10 mouse cellular contexts compared by ENCODE assay signal in the genomic region with DNA sequence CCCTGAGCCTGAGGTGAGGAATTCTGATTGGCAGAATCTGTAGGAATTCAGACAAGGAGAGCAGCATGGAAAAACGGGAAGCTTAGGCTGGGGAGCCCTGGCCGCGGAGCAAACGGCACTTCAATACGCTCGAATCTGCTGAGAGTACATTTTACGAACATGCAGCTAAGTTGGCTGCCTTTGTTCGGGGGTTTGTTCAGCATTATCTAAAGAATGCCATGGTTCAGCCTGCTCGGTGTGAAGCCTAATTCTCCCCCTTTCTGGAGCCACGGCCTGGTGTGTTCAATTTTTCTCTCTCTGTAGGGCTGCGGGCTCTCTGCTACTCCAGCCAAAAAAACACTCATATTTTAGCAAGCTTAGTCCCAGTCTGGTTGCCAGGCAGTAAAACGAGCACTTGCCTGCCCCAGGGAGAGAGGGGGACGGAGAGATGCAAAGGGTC.
DNase-seq lines count a peak whose midpoint lies in the region; ATAC-seq and TF ChIP-seq lines count a peak whose summit lies in the region.
"Had no signal": no experiment of that assay in that cellular context is flagged by ENCODE, and none has a peak within 500 bp of the region (broad histone marks: within the 10 kb centered on the region; RNA-seq: fewer than 3 reads in every experiment).

No protein-coding gene starts in this region.

- WGBS in kidney, embryonic 15.5 days = 14% methylated on average over 13 of the region's 13 CpGs
- WGBS in forebrain, embryonic 10.5 days = 3% methylated on average over 13 of the region's 13 CpGs
- WGBS in hindbrain, postnatal 0 days = 7% methylated on average over 13 of the region's 13 CpGs

- no peak for TF ChIP-seq CTCF in hindbrain, postnatal 0 days (IDR thresholded peaks at IDR 0.05; ENCODE audit: low read depth)

- H3K9me3 ChIP-seq in kidney, embryonic 15.5 days (replicated peaks) = no peaks in the 10 kb centered on the region
- H3K9me3 ChIP-seq in forebrain, embryonic 10.5 days = no peaks in the 10 kb centered on the region
- no peaks in the 10 kb centered on the region for H3K9me3 ChIP-seq in hindbrain, postnatal 0 days (ENCODE audit: low read length)
- H3K9me3 ChIP-seq: liver, embryonic 15.5 days had no signal

- H3K9ac ChIP-seq in kidney, embryonic 15.5 days = no peak overlapping the region
- no peak overlapping the region for H3K9ac ChIP-seq in hindbrain, postnatal 0 days (replicated peaks; ENCODE audit: low read length)
- H3K9ac ChIP-seq: liver, embryonic 15.5 days had no signal

- no peak for ATAC-seq in kidney, embryonic 15.5 days (replicated peaks; ENCODE audit: low FRiP score)
- ATAC-seq in hindbrain, postnatal 0 days = peak; percentile 77

- peaks cover 35% of the 10 kb centered on the region for H3K27me3 ChIP-seq in kidney, embryonic 15.5 days
- peaks cover 98% of the 10 kb centered on the region for H3K27me3 ChIP-seq in forebrain, embryonic 10.5 days (ENCODE audit: poor library complexity, severe bottlenecking)
- peaks cover 10% of the 10 kb centered on the region; the same call in 1 of the 2 replicates for H3K27me3 ChIP-seq in hindbrain, postnatal 0 days (ENCODE audit: insufficient read depth, low read length)
- H3K27me3 ChIP-seq: liver, embryonic 15.5 days had no signal

- no peaks in the 10 kb centered on the region for H3K36me3 ChIP-seq in kidney, embryonic 15.5 days
- no peaks in the 10 kb centered on the region for H3K36me3 ChIP-seq in forebrain, embryonic 10.5 days (replicated peaks)
- no peaks in the 10 kb centered on the region for H3K36me3 ChIP-seq in hindbrain, postnatal 0 days (ENCODE audit: insufficient read depth, low read length)
- H3K36me3 ChIP-seq: liver, embryonic 15.5 days had no signal

- H3K27ac ChIP-seq in kidney, embryonic 15.5 days = no peak overlapping the region
- peak overlapping the region; percentile 76 for H3K27ac ChIP-seq in forebrain, embryonic 10.5 days
- no peak overlapping the region for H3K27ac ChIP-seq in hindbrain, postnatal 0 days
- H3K27ac ChIP-seq: liver, embryonic 15.5 days had no signal

- H3K4me1 ChIP-seq in kidney, embryonic 15.5 days = peaks cover 24% of the 10 kb centered on the region
- H3K4me1 ChIP-seq in forebrain, embryonic 10.5 days = peaks cover 52% of the 10 kb centered on the region
- H3K4me1 ChIP-seq in hindbrain, postnatal 0 days (ENCODE audit: insufficient read depth, low read length) = peaks cover 8% of the 10 kb centered on the region; the same call in 1 of the 2 replicates
- H3K4me1 ChIP-seq: liver, embryonic 15.5 days had no signal

- H3K4me3 ChIP-seq in kidney, embryonic 15.5 days (replicated peaks) = no peak overlapping the region
- peak overlapping the region; percentile 18; the same call in 1 of the 2 replicates for H3K4me3 ChIP-seq in forebrain, embryonic 10.5 days
- no peak overlapping the region for H3K4me3 ChIP-seq in hindbrain, postnatal 0 days (ENCODE audit: low read length)
- H3K4me3 ChIP-seq: liver, embryonic 15.5 days had no signal

- DNase-seq in kidney, postnatal 4 days = no peak
- DNase-seq in forebrain, embryonic 10.5 days (ENCODE audit: extremely low spot score, low spot score) = peak; percentile 56
- DNase-seq in hindbrain, postnatal 0 days (ENCODE audit: low spot score) = peak; percentile 57
- DNase-seq in neural tube, embryonic 10.5 days (ENCODE audit: extremely low spot score, low spot score) = peak; percentile 37
- DNase-seq in c-Kit-positive CD71-positive TER-119-positive erythroid progenitor cells, embryonic 14.5 days (ENCODE audit: low spot score) = no peak
- no peak for DNase-seq in gastrocnemius, postnatal 4 days (ENCODE audit: low spot score in 2 of 2)
- DNase-seq in layer of hippocampus, adult 8-10 months (ENCODE audit: low spot score in 2 of 2) = no peak
- DNase-seq: cerebellum, postnatal 36 days had no signal

- peak overlapping the region; percentile 15 for H3K4me2 ChIP-seq in kidney, embryonic 15.5 days
- H3K4me2 ChIP-seq in hindbrain, postnatal 0 days (ENCODE audit: low read depth, low read length) = 0 out of 2 replicates have a peak overlapping the region, but pooled peaks have one; percentile 30
- H3K4me2 ChIP-seq: liver, embryonic 15.5 days had no signal

Comparison
In these comparisons a context has a peak if more than half of its experiments do, and no peak if none do; other contexts are left out.
1. DNase-seq: peak in forebrain, embryonic 10.5 days (single experiment), hindbrain, postnatal 0 days (single experiment) and neural tube, embryonic 10.5 days (single experiment); none in kidney, postnatal 4 days (0 of 2), c-Kit-positive CD71-positive TER-119-positive erythroid progenitor cells, embryonic 14.5 days (single experiment), gastrocnemius, postnatal 4 days (0 of 2) and layer of hippocampus, adult 8-10 months (0 of 2).